Mouse (Mus musculus): ENCODE measurements around the gene Cbx2. TPM values are rescaled to one million over a fixed set of nuclear protein-coding genes. Genes with fewer than 3 reads are reported as not detected.
A peak's percentile ranks its signal among the peaks of the same experiment; 100 is the strongest.

The Cbx2 gene
- polyA plus RNA-seq, 1 experiment from 2014 or later: 15.3 TPM

- Histone ChIP-seq H3K36me3 (ENCODE audit: control insufficient read depth, insufficient read depth) (no peaks in the 10 kb centered on the region), H3K4me3 (ENCODE audit: low read length) (no peak within 1 kb of the TSS), H3K27ac (ENCODE audit: low read length) (no peak within 1 kb of the TSS), H3K4me1 (ENCODE audit: control insufficient read depth, insufficient read depth, low read length) (no peaks in the 10 kb centered on the region; the same call in 1 of the 2 replicates), H3K4me2 (ENCODE audit: low read depth, low read length) (no peak within 1 kb of the TSS), H3K9ac (ENCODE audit: low read length) (no peak within 1 kb of the TSS), H3K9me3 (replicated peaks; ENCODE audit: control insufficient read depth, low read length) (no peaks in the 10 kb centered on the region), H3K27me3 (ENCODE audit: control insufficient read depth, insufficient read depth, low read length) (no peaks in the 10 kb centered on the region; the same call in 1 of the 2 replicates)
- 81% methylated on average over 10 of the region's 10 CpGs for WGBS
- ATAC-seq (replicated peaks; ENCODE audit: extremely low read depth, insufficient read depth, low FRiP score): no peak
These were observed 34.8 kb upstream of the Cbx2 start, which contains the start of gene Enpp7 for GRCm38 (mm10) chr11:118987999-118988398. Gene Enpp7 (plus strand): TSS chr11:118988188.

- no peak; the same call in 1 of the 2 replicates for ATAC-seq (replicated peaks; ENCODE audit: extremely low read depth, insufficient read depth, low FRiP score)
- Histone ChIP-seq H3K4me3 (ENCODE audit: low read length) (no peak overlapping the region), H3K27me3 (ENCODE audit: control insufficient read depth, insufficient read depth, low read length) (peaks cover 7% of the 10 kb centered on the region), H3K9ac (ENCODE audit: low read length) (no peak overlapping the region), H3K27ac (ENCODE audit: low read length) (no peak overlapping the region; the same call in 1 of the 2 replicates), H3K4me2 (ENCODE audit: low read depth, low read length) (no peak overlapping the region), H3K36me3 (ENCODE audit: control insufficient read depth, insufficient read depth) (no peaks in the 10 kb centered on the region), H3K9me3 (replicated peaks; ENCODE audit: control insufficient read depth, low read length) (no peaks in the 10 kb centered on the region), H3K4me1 (ENCODE audit: control insufficient read depth, insufficient read depth, low read length) (no peaks in the 10 kb centered on the region; the same call in 1 of the 2 replicates)
- 34% methylated on average over 3 of the region's 3 CpGs for WGBS
These were observed 30.0 kb upstream of the Cbx2 start for GRCm38 (mm10) chr11:118992781-118993180.

DNA sequence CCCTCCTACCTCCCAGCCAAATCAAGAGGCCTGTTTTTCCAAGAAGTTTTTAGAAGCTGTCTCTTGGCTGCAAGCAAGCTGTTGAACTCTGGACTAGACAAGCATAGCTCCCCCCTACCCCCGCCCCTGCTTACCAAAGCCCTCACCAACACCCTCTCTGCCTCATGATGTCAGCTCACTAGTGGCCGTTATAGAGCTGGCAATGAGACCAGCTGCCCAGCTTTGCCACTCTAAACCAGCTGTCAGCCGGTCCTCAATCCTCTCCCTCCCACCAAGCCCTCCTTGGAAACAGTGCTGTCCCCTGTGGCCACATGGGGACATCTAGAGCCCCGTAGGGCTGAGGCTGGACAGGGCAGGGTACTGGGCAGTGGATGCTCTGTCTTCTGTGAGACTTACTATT lies 27.3 kb upstream of the Cbx2 start:
- Histone ChIP-seq H3K9ac (ENCODE audit: low read length) (no peak overlapping the region), H3K27me3 (ENCODE audit: control insufficient read depth, insufficient read depth, low read length) (peaks cover 22% of the 10 kb centered on the region), H3K4me3 (ENCODE audit: low read length) (no peak overlapping the region), H3K4me1 (ENCODE audit: control insufficient read depth, insufficient read depth, low read length) (peaks cover 2% of the 10 kb centered on the region), H3K4me2 (ENCODE audit: low read depth, low read length) (no peak overlapping the region), H3K9me3 (replicated peaks; ENCODE audit: control insufficient read depth, low read length) (no peaks in the 10 kb centered on the region), H3K36me3 (ENCODE audit: control insufficient read depth, insufficient read depth) (no peaks in the 10 kb centered on the region), H3K27ac (ENCODE audit: low read length) (no peak overlapping the region)
- no peak for ATAC-seq (replicated peaks; ENCODE audit: extremely low read depth, insufficient read depth, low FRiP score)
- 32% methylated on average over 4 of the region's 4 CpGs for WGBS

DNA sequence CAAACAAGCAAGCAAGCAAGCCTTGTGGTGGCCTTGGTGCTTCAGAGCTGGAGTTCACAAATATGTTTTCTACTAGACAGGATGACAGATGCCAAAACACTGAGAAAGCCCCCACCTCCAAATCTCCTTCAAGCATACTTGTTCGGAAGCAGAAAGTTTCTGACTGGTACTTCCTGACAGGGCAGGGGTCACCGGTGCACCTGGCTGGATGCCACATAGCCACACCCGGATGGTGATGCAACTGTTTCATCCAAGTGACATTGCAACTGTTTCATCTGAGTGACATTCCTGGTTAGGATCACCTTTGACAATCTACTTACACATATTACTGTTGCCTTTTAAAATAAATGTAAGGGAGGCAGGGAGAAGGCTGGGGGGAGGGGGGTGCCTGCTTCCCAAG lies 25.6 kb upstream of the Cbx2 start:
- 55% methylated on average over 3 of the region's 3 CpGs for WGBS
- no peaks in the 10 kb centered on the region for H3K36me3 ChIP-seq (ENCODE audit: control insufficient read depth, insufficient read depth)
- H3K4me2 ChIP-seq (ENCODE audit: low read depth, low read length): no peak overlapping the region
- H3K4me3 ChIP-seq (ENCODE audit: low read length): no peak overlapping the region
- no peak overlapping the region for H3K27ac ChIP-seq (ENCODE audit: low read length)
- peaks cover 24% of the 10 kb centered on the region for H3K27me3 ChIP-seq (ENCODE audit: control insufficient read depth, insufficient read depth, low read length)
- peaks cover 2% of the 10 kb centered on the region for H3K4me1 ChIP-seq (ENCODE audit: control insufficient read depth, insufficient read depth, low read length)
- 0 out of 2 replicates have a peak, but pooled peaks cover 2% of the 10 kb centered on the region for H3K9me3 ChIP-seq (replicated peaks; ENCODE audit: control insufficient read depth, low read length)
- ATAC-seq (replicated peaks; ENCODE audit: extremely low read depth, insufficient read depth, low FRiP score): no peak
- H3K9ac ChIP-seq (ENCODE audit: low read length): no peak overlapping the region

DNA sequence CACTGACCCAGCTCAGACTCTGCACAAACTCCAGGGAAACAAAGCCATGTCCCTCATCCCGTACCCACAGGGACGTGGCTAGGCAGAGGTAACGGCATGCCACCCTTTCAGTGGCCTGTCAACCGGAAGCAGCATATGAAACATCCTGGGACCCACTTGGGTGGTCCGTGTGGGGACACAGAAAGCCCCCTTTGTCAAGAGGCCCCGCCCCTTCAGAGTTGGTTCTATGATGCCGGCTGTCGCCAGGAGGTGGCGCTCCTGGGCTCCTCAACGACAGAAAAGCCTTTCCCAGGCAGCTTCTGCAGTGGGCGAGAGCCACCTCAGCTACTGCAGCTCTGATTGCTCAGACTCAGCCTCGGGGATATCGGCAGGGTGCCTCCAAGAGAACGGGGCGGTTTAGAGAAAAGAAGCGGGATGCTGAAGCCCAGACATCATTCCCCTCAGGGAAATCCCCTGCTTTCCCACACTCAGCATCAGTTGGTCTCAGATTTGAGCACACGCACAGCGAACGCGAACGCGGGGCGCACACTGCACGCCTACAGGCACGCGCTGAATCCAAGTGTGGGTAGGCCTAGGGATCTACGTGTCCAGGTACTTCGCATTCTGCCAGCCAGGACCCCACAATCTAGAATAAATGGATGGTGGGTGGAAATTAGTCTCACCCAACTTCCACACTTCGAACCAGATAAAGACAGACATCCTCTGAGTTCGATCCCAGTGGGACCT lies 24.1 kb upstream of the Cbx2 start:
- Histone ChIP-seq H3K27me3 (ENCODE audit: control insufficient read depth, insufficient read depth, low read length) (peaks cover 27% of the 10 kb centered on the region), H3K4me3 (ENCODE audit: low read length) (0 out of 2 replicates have a peak overlapping the region, but pooled peaks have one; percentile 21), H3K9me3 (replicated peaks; ENCODE audit: control insufficient read depth, low read length) (0 out of 2 replicates have a peak, but pooled peaks cover 2% of the 10 kb centered on the region), H3K9ac (ENCODE audit: low read length) (no peak overlapping the region), H3K4me1 (ENCODE audit: control insufficient read depth, insufficient read depth, low read length) (peaks cover 2% of the 10 kb centered on the region), H3K4me2 (ENCODE audit: low read depth, low read length) (peak overlapping the region; percentile 53), H3K36me3 (ENCODE audit: control insufficient read depth, insufficient read depth) (no peaks in the 10 kb centered on the region), H3K27ac (ENCODE audit: low read length) (no peak overlapping the region)
- 15% methylated on average over 30 of the region's 30 CpGs for WGBS
- ATAC-seq (replicated peaks; ENCODE audit: extremely low read depth, insufficient read depth, low FRiP score): 0 out of 2 replicates have a peak, but pooled peaks have one; percentile 39

DNA sequence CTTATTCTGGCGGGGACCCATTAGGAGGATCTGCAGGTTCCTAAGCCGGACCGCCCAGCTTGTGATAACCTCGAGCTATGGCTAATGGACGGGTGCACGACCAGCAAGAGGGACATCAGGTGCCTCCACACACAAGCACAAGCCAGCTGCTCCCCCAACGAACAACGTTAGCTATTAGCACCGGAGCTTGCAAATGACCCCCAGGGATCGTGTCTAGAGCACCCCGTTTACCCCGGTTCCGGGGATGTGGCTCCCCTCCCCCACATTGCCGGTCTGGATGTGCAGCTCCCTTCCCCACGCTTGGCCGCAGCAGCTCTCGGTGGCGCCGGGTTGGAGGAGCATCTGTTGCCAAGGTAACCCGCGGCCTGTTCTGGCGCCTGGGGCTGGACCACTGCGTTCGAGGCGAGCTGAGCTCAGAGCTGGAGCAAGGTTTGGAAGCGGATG lies 23.4 kb upstream of the Cbx2 start:
- Histone ChIP-seq H3K27me3 (ENCODE audit: control insufficient read depth, insufficient read depth, low read length) (peaks cover 23% of the 10 kb centered on the region), H3K27ac (ENCODE audit: low read length) (no peak overlapping the region), H3K36me3 (ENCODE audit: control insufficient read depth, insufficient read depth) (no peaks in the 10 kb centered on the region), H3K9ac (ENCODE audit: low read length) (no peak overlapping the region), H3K4me3 (ENCODE audit: low read length) (no peak overlapping the region; the same call in 1 of the 2 replicates), H3K9me3 (replicated peaks; ENCODE audit: control insufficient read depth, low read length) (0 out of 2 replicates have a peak, but pooled peaks cover 2% of the 10 kb centered on the region), H3K4me2 (ENCODE audit: low read depth, low read length) (peak overlapping the region; percentile 8; the same call in 1 of the 2 replicates), H3K4me1 (ENCODE audit: control insufficient read depth, insufficient read depth, low read length) (peaks cover 2% of the 10 kb centered on the region)
- WGBS: 6% methylated on average over 26 of the region's 26 CpGs
- ATAC-seq (replicated peaks; ENCODE audit: extremely low read depth, insufficient read depth, low FRiP score): no peak

DNA sequence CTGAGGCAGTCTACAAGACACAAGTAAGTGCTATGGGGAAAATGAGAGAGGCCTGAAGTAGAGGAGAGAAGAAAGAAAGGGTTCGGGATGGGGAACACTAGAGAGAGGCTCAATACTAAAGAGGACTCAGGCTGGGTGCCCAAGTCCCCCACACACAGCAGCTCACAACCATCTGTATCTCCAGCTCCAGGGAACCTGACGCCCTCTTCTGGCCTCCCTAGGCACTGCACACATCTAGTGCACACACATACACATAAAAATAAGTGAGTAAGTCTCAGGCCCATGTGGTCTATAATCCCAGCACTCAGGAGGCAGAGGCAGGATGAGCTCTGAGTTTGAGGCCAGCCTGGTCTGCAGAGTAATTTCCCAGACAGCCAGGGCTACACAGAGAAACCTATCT lies 21.9 kb upstream of the Cbx2 start:
- ATAC-seq (replicated peaks; ENCODE audit: extremely low read depth, insufficient read depth, low FRiP score): no peak
- 55% methylated on average over 2 of the region's 2 CpGs for WGBS
- no peak overlapping the region for H3K27ac ChIP-seq (ENCODE audit: low read length)
- H3K4me3 ChIP-seq (ENCODE audit: low read length): no peak overlapping the region
- no peaks in the 10 kb centered on the region for H3K36me3 ChIP-seq (ENCODE audit: control insufficient read depth, insufficient read depth)
- 0 out of 2 replicates have a peak, but pooled peaks cover 2% of the 10 kb centered on the region for H3K9me3 ChIP-seq (replicated peaks; ENCODE audit: control insufficient read depth, low read length)
- no peak overlapping the region for H3K9ac ChIP-seq (ENCODE audit: low read length)
- peaks cover 2% of the 10 kb centered on the region for H3K4me1 ChIP-seq (ENCODE audit: control insufficient read depth, insufficient read depth, low read length)
- peaks cover 20% of the 10 kb centered on the region for H3K27me3 ChIP-seq (ENCODE audit: control insufficient read depth, insufficient read depth, low read length)
- no peak overlapping the region for H3K4me2 ChIP-seq (ENCODE audit: low read depth, low read length)

DNA sequence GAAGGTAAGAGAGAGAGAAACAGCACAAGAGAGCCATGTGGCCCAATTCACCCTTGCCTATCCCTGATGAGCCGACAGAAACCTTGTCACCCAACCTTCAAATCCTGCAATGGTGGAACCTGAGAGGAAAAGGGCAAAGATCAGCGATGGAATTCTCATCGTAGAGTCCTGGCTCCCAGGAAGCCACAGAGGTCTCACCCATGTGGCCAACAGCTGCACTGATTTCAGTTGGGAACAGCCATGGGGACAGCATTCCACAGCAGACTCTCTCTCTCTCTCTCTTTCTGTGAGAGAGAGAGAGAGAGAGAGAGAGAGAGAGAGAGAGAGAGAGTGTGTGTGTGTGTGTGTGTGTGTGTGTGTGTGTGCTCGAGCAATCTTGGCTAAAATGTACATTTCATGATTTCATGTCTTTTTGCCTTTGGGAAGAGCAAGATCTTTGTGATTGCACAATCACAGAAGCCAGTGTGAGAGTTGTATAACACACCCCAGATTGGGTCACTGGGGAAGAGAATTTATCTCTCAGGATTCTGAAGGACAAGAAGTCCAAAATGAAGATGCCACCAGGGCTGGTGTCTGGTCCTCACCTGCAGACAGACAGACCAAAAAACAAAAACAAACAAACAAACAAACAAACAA lies 21.2 kb upstream of the Cbx2 start:
- H3K27ac ChIP-seq (ENCODE audit: low read length): no peak overlapping the region
- H3K27me3 ChIP-seq (ENCODE audit: control insufficient read depth, insufficient read depth, low read length): peaks cover 20% of the 10 kb centered on the region
- H3K4me2 ChIP-seq (ENCODE audit: low read depth, low read length): no peak overlapping the region
- ATAC-seq (replicated peaks; ENCODE audit: extremely low read depth, insufficient read depth, low FRiP score): no peak
- 0 out of 2 replicates have a peak, but pooled peaks cover 2% of the 10 kb centered on the region for H3K9me3 ChIP-seq (replicated peaks; ENCODE audit: control insufficient read depth, low read length)
- peaks cover 2% of the 10 kb centered on the region for H3K4me1 ChIP-seq (ENCODE audit: control insufficient read depth, insufficient read depth, low read length)
- 48% methylated on average over 4 of the region's 4 CpGs for WGBS
- no peak overlapping the region for H3K4me3 ChIP-seq (ENCODE audit: low read length)
- H3K9ac ChIP-seq (ENCODE audit: low read length): no peak overlapping the region
- H3K36me3 ChIP-seq (ENCODE audit: control insufficient read depth, insufficient read depth): no peaks in the 10 kb centered on the region
